Mouse (Mus musculus): Measurements from ENCODE around the gene Diaph2.

DNA sequence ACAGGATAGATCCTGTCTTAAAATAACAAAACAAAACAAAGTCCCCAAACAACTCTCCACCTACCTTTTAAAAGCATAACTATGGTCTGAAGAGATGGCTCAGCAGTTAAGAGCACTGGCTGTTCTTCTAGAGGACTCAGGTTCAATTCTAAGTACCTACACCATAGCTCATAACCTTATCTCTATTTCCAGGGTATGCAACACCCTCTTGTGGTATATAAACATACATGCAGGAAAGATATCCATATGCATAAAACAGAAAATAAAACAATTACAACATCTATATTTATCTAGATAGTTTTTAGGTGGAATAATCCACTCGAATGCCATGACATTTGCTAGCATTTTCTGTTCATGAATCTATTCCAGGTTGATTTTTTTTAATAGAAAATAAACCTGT lies 27.2 kb downstream of the Diaph2 start:
- TF ChIP-seq CTCF (IDR thresholded peaks at IDR 0.05; ENCODE audit: low read depth, low read length), result no peak
- no peak for TF ChIP-seq GATA1 (IDR thresholded peaks at IDR 0.05; ENCODE audit: borderline replicate concordance, low read length)
